25 mouse cellular contexts compared by ENCODE assay signal in genomic region chr6:63931201-63931600, GRCm38 (mm10).
DNase-seq lines count a peak whose midpoint lies in the region; ATAC-seq and TF ChIP-seq lines count a peak whose summit lies in the region.
"Had no signal": no experiment of that assay in that cellular context is flagged by ENCODE, and none has a peak within 500 bp of the region (broad histone marks: within the 10 kb centered on the region; RNA-seq: fewer than 3 reads in every experiment).

No protein-coding gene starts in this region.

- no peak overlapping the region for H3K27ac ChIP-seq in forebrain, embryonic 14.5 days (ENCODE audit: low read depth, low read length)
- no peak overlapping the region for H3K27ac ChIP-seq in forebrain, postnatal 0 days (ENCODE audit: low read depth, low read length)
- no peak overlapping the region for H3K27ac ChIP-seq in lung, embryonic 14.5 days (ENCODE audit: low read depth)
- H3K27ac ChIP-seq: forebrain, embryonic 13.5 days; heart, adult 2 months; heart, embryonic 10.5 days; heart, embryonic 15.5 days; hindbrain, embryonic 10.5 days; hindbrain, embryonic 14.5 days had no signal

- no peak overlapping the region for H3K4me3 ChIP-seq in forebrain, embryonic 14.5 days (ENCODE audit: low read depth, low read length)
- no peak overlapping the region for H3K4me3 ChIP-seq in forebrain, postnatal 0 days (ENCODE audit: low read depth, low read length)
- no peak overlapping the region for H3K4me3 ChIP-seq in lung, embryonic 14.5 days (ENCODE audit: low read depth, low read length)
- H3K4me3 ChIP-seq: forebrain, embryonic 13.5 days; heart, adult 2 months; heart, embryonic 10.5 days; heart, embryonic 15.5 days; hindbrain, embryonic 10.5 days had no signal

- no peak for TF ChIP-seq CTCF in forebrain, postnatal 0 days (IDR thresholded peaks at IDR 0.05; ENCODE audit: low read depth)
- TF ChIP-seq CTCF in lung, embryonic 14.5 days (IDR thresholded peaks at IDR 0.05; ENCODE audit: low read depth) = no peak

- H3K9ac ChIP-seq in forebrain, embryonic 14.5 days (ENCODE audit: low read length) = no peak overlapping the region
- H3K9ac ChIP-seq in forebrain, postnatal 0 days = no peak overlapping the region
- H3K9ac ChIP-seq in lung, embryonic 14.5 days = no peak overlapping the region
- H3K9ac ChIP-seq: forebrain, embryonic 13.5 days; heart, embryonic 15.5 days; hindbrain, embryonic 14.5 days had no signal

- peak; percentile 44; the same call in 1 of the 2 replicates for ATAC-seq in forebrain, embryonic 14.5 days
- ATAC-seq in forebrain, postnatal 0 days = no peak
- no peak for ATAC-seq in lung, embryonic 14.5 days (ENCODE audit: insufficient read depth)
- ATAC-seq in megakaryocyte-erythroid progenitor cell, adult 5-6 weeks (replicated peaks; ENCODE audit: low FRiP score, low TSS enrichment, poor library complexity, severe bottlenecking) = no peak
- ATAC-seq: activated CD4-positive, CD25-positive, alpha-beta regulatory T cell, adult 4 months; CD4-positive, CD25-positive, alpha-beta regulatory T cell, adult 4 months; forebrain, embryonic 13.5 days; intestine, postnatal 0 days had no signal

- H3K9me3 ChIP-seq in forebrain, embryonic 14.5 days (replicated peaks; ENCODE audit: control insufficient read depth, low read length) = no peaks in the 10 kb centered on the region
- H3K9me3 ChIP-seq in forebrain, postnatal 0 days (ENCODE audit: low read length) = no peaks in the 10 kb centered on the region
- H3K9me3 ChIP-seq in lung, embryonic 14.5 days (ENCODE audit: low read depth, low read length) = no peaks in the 10 kb centered on the region
- H3K9me3 ChIP-seq: forebrain, embryonic 13.5 days; heart, embryonic 10.5 days; heart, embryonic 15.5 days; hindbrain, embryonic 10.5 days had no signal

- peak; percentile 49 for DNase-seq in forebrain, embryonic 14.5 days (ENCODE audit: low spot score)
- DNase-seq in forebrain, postnatal 0 days = no peak
- peak; percentile 16 for DNase-seq in lung, embryonic 14.5 days
- DNase-seq in lung, postnatal 10 days = no peak
- peak; percentile 62 for DNase-seq in retina, postnatal 1 day
- no peak for DNase-seq in retina, embryonic 14.5 days (ENCODE audit: low spot score)
- DNase-seq: adrenal gland, adult 8-10 months; adrenal gland, postnatal 25 days; cerebellum, adult 18-20 months; cerebellum, adult 9-10 months; cerebellum, postnatal 14 days; gastrocnemius, postnatal 10 days; gastrocnemius, postnatal 36 days; heart, adult 2 months; heart, postnatal 10 days; heart, postnatal 36 days had no signal

- no peak overlapping the region for H3K4me2 ChIP-seq in forebrain, embryonic 14.5 days (ENCODE audit: low read length)
- H3K4me2 ChIP-seq in forebrain, postnatal 0 days (ENCODE audit: low read depth) = no peak overlapping the region
- no peak overlapping the region for H3K4me2 ChIP-seq in lung, embryonic 14.5 days
- H3K4me2 ChIP-seq: forebrain, embryonic 13.5 days; heart, embryonic 15.5 days; hindbrain, embryonic 14.5 days had no signal

- no peaks in the 10 kb centered on the region for H3K27me3 ChIP-seq in forebrain, embryonic 14.5 days (replicated peaks; ENCODE audit: control insufficient read depth, insufficient read depth, low read length)
- H3K27me3 ChIP-seq in forebrain, postnatal 0 days (ENCODE audit: insufficient read depth, low read length) = no peaks in the 10 kb centered on the region
- H3K27me3 ChIP-seq in lung, embryonic 14.5 days (ENCODE audit: insufficient read depth, low read length) = no peaks in the 10 kb centered on the region
- H3K27me3 ChIP-seq: heart, embryonic 15.5 days had no signal

- H3K36me3 ChIP-seq in forebrain, embryonic 14.5 days (ENCODE audit: control insufficient read depth, insufficient read depth, low read length) = no peaks in the 10 kb centered on the region
- no peaks in the 10 kb centered on the region for H3K36me3 ChIP-seq in forebrain, postnatal 0 days (ENCODE audit: insufficient read depth)
- no peaks in the 10 kb centered on the region for H3K36me3 ChIP-seq in lung, embryonic 14.5 days (ENCODE audit: insufficient read depth)
- H3K36me3 ChIP-seq: heart, embryonic 10.5 days; heart, embryonic 15.5 days; hindbrain, embryonic 10.5 days had no signal

- 0 out of 2 replicates have a peak, but pooled peaks cover 2% of the 10 kb centered on the region for H3K4me1 ChIP-seq in forebrain, embryonic 14.5 days (ENCODE audit: control insufficient read depth, insufficient read depth, low read length)
- no peaks in the 10 kb centered on the region for H3K4me1 ChIP-seq in forebrain, postnatal 0 days (ENCODE audit: insufficient read depth)
- no peaks in the 10 kb centered on the region for H3K4me1 ChIP-seq in lung, embryonic 14.5 days (ENCODE audit: insufficient read depth)
- H3K4me1 ChIP-seq: heart, embryonic 10.5 days; heart, embryonic 15.5 days; hindbrain, embryonic 10.5 days had no signal

Comparison
In these comparisons a context has a peak if more than half of its experiments do, and no peak if none do; other contexts are left out.
1. DNase-seq: peak in forebrain, embryonic 14.5 days (single experiment), lung, embryonic 14.5 days (single experiment) and retina, postnatal 1 day (single experiment); none in forebrain, postnatal 0 days (single experiment), lung, postnatal 10 days (single experiment) and retina, embryonic 14.5 days (single experiment).